Mouse (Mus musculus) ES-Bruce4 (cell line): ENCODE measurements around the gene Cbll1. TPM values are rescaled to one million over a fixed set of nuclear protein-coding genes. Genes with fewer than 3 reads are reported as not detected.
A peak's percentile ranks its signal among the peaks of the same experiment; 100 is the strongest.
"Not testable (repeated sequence)": the region's sequence is repeated elsewhere in the genome, so short reads cannot be mapped to it uniquely, and the experiment has no call there.

Source experiments
- H3K27ac ChIP-seq: 2 replicates; pipeline ENCODE4 v1.5.1; 2012; ENCODE audit warnings: low read length, inconsistent platforms; ENCODE audit not compliant: insufficient read depth
- H3K27me3 ChIP-seq: 2 replicates; pipeline ENCODE4 v1.6.1; 2012; ENCODE audit warnings: mild to moderate bottlenecking, low read length, inconsistent platforms; ENCODE audit not compliant: control insufficient read depth, poor library complexity, insufficient read depth, severe bottlenecking
- H3K36me3 ChIP-seq: 2 replicates; pipeline ENCODE4 v1.6.1; 2012; ENCODE audit warnings: inconsistent platforms, mild to moderate bottlenecking, low read length, moderate library complexity; ENCODE audit not compliant: control insufficient read depth, poor library complexity, insufficient read depth, severe bottlenecking
- H3K4me1 ChIP-seq: one replicate; pipeline ENCODE4 v1.8.1; 2011; ENCODE audit warnings: low read length; ENCODE audit not compliant: control insufficient read depth, insufficient read depth
- H3K4me3 ChIP-seq: 2 replicates; pipeline ENCODE4 v1.5.1; 2011; ENCODE audit warnings: low read depth, mild to moderate bottlenecking, low read length
- H3K9ac ChIP-seq: 2 replicates; pipeline ENCODE4 v1.6.1; 2012; ENCODE audit warnings: low read depth, mild to moderate bottlenecking, inconsistent platforms; ENCODE audit not compliant: poor library complexity, severe bottlenecking
- H3K9me3 ChIP-seq: replicated peaks from 2 replicates; pipeline ENCODE4 v1.6.1; 2012; ENCODE audit warnings: mild to moderate bottlenecking, low read length, inconsistent platforms; ENCODE audit not compliant: control insufficient read depth, poor library complexity, insufficient read depth, severe bottlenecking
- CTCF ChIP-seq: IDR thresholded peaks from one replicate; pipeline ENCODE4 v1.8.1; 2011; ENCODE audit warnings: low read depth, low read length
- EP300 ChIP-seq: IDR thresholded peaks from 2 replicates; pipeline ENCODE4 v1.6.1; 2011; ENCODE audit warnings: low read depth, low read length; ENCODE audit not compliant: insufficient read depth
- POLR2A ChIP-seq: IDR thresholded peaks from one replicate; pipeline ENCODE4 v1.8.1; 2011; ENCODE audit warnings: low read length; ENCODE audit not compliant: insufficient read depth
- polyA plus RNA-seq: library from polyadenylated mRNA; stranded (reverse); fragments of >200 nt; gene quantifications from 2 replicates; pipeline ENCODE4 v1.2.4, GENCODE M21; 2011; ENCODE audit warnings: low read depth; ENCODE audit not compliant: missing spikeins, insufficient read depth, insufficient read length

Gene Cbll1
- polyA plus RNA-seq, 1 experiment = 45.3 TPM

GRCm38 (mm10) chr12:31503211-31503610 lies 3.8 kb upstream of the Cbll1 start:
- TF ChIP-seq EP300 = no peak
- TF ChIP-seq CTCF = peak; percentile 28

GRCm38 (mm10) chr12:31501266-31501665 lies 1.9 kb upstream of the Cbll1 start:
- Histone ChIP-seq H3K4me1 (peaks cover 1% of the 10 kb centered on the region), H3K27me3 (no peaks in the 10 kb centered on the region), H3K9me3 (no peaks in the 10 kb centered on the region), H3K4me3 (no peak overlapping the region), H3K27ac (no peak overlapping the region), H3K36me3 (no peaks in the 10 kb centered on the region), H3K9ac (no peak overlapping the region)
- TF ChIP-seq EP300 (no peak), POLR2A (no peak), CTCF (no peak)

More at GRCm38 (mm10) chr12:31503211-31503610, 3.8 kb upstream of the Cbll1 start:
- Histone ChIP-seq H3K4me1 (peaks cover 1% of the 10 kb centered on the region), H3K36me3 (no peaks in the 10 kb centered on the region), H3K9ac (no peak overlapping the region), H3K9me3 (no peaks in the 10 kb centered on the region), H3K4me3 (no peak overlapping the region), H3K27ac (no peak overlapping the region), H3K27me3 (no peaks in the 10 kb centered on the region)

- Histone ChIP-seq H3K27me3 (no peaks in the 10 kb centered on the region), H3K9me3 (no peaks in the 10 kb centered on the region), H3K4me3 (peak overlapping the region; percentile 88), H3K27ac (peak overlapping the region; percentile 85), H3K36me3 (no peaks in the 10 kb centered on the region), H3K4me1 (peaks cover 1% of the 10 kb centered on the region), H3K9ac (peak overlapping the region; percentile 64)
- TF ChIP-seq POLR2A (no peak), CTCF (no peak), EP300 (no peak)
Measured at GRCm38 (mm10) chr12:31500196-31500595, 780 bp upstream of the Cbll1 start.

GRCm38 (mm10) chr12:31498936-31499313 lies 491 bp downstream of the Cbll1 start:
- Histone ChIP-seq H3K9me3 (no peaks in the 10 kb centered on the region), H3K9ac (peak overlapping the region; percentile 64), H3K27me3 (no peaks in the 10 kb centered on the region), H3K36me3 (peaks cover 7% of the 10 kb centered on the region), H3K27ac (no peak overlapping the region), H3K4me3 (peak overlapping the region; percentile 88), H3K4me1 (peaks cover 1% of the 10 kb centered on the region)
- TF ChIP-seq EP300 (no peak), CTCF (no peak)

- H3K9me3 ChIP-seq = no peaks in the 10 kb centered on the region
- H3K4me3 ChIP-seq = no peak overlapping the region
- H3K4me1 ChIP-seq = no peaks in the 10 kb centered on the region
- H3K9ac ChIP-seq = no peak overlapping the region
- TF ChIP-seq CTCF (no peak), EP300 (no peak), POLR2A (no peak)
- peaks cover 26% of the 10 kb centered on the region for H3K36me3 ChIP-seq
- H3K27ac ChIP-seq = no peak overlapping the region
- no peaks in the 10 kb centered on the region for H3K27me3 ChIP-seq
Measured at GRCm38 (mm10) chr12:31486431-31486830, 13.0 kb downstream of the Cbll1 start.

- H3K36me3 ChIP-seq, H3K27me3 ChIP-seq, H3K4me3 ChIP-seq, H3K27ac ChIP-seq, H3K4me1 ChIP-seq, H3K9me3 ChIP-seq, H3K9ac ChIP-seq: not testable (repeated sequence)
Measured at GRCm38 (mm10) chr12:31478182-31478581, 21.2 kb downstream of the Cbll1 start.

GRCm38 (mm10) chr12:31462615-31463014 lies 36.8 kb downstream of the Cbll1 start:
- no peak overlapping the region for H3K27ac ChIP-seq
- TF ChIP-seq POLR2A (no peak), EP300 (no peak), CTCF (no peak)
- no peaks in the 10 kb centered on the region for H3K9me3 ChIP-seq
- H3K4me3 ChIP-seq = no peak overlapping the region
- no peaks in the 10 kb centered on the region for H3K27me3 ChIP-seq
- no peaks in the 10 kb centered on the region for H3K36me3 ChIP-seq
- H3K4me1 ChIP-seq = no peaks in the 10 kb centered on the region
- H3K9ac ChIP-seq = no peak overlapping the region
